Mouse (Mus musculus) mouse trophoblast stem cell (cell line): ENCODE results near the gene Gmds.

Source experiments
- in situ Hi-C, 2 experiments: fragments of 300-500 bp; cut with MseI, MboI; formaldehyde crosslinking; loops; 2 replicates in 1 of 2; 3 replicates in 1 of 2; pipeline ENCODE4 v1.15.1; 2025

Gmds gene

GRCm38 (mm10) chr13:31956112-31956511, 382.4 kb downstream of the Gmds start:
- in situ Hi-C loops, result loop anchor here (5.0 to 10.0 kb wide), 2 partner anchors 151 to 154 kb away; partner anchors contain the start of gene Foxc1 (in 1 of the 2)

- in situ Hi-C loops, result loop anchor here (5.0 to 10.0 kb wide), 2 partner anchors 150 to 153 kb away; partner anchors contain the start of gene Foxc1 (in 1 of the 2)
Measured at GRCm38 (mm10) chr13:31955171-31955570, 383.4 kb downstream of the Gmds start.

- in situ Hi-C loops, result no loop called here
Measured at GRCm38 (mm10) chr13:31944676-31945210, 393.8 kb downstream of the Gmds start.

GRCm38 (mm10) chr13:31943482-31944275, 394.9 kb downstream of the Gmds start:
- in situ Hi-C loops, result no loop called here

GRCm38 (mm10) chr13:31929299-31929698, 409.2 kb downstream of the Gmds start:
- in situ Hi-C loops, result no loop called here

GRCm38 (mm10) chr13:31926599-31926998, 411.9 kb downstream of the Gmds start:
- in situ Hi-C loops, result no loop called here

- in situ Hi-C loops, result no loop called here
Measured at GRCm38 (mm10) chr13:31924506-31924905, 414.0 kb downstream of the Gmds start.

GRCm38 (mm10) chr13:31919716-31920115, 418.8 kb downstream of the Gmds start:
- in situ Hi-C loops, result no loop called here

- in situ Hi-C loops, result no loop called here
Measured at GRCm38 (mm10) chr13:31917387-31917786, 421.2 kb downstream of the Gmds start.

GRCm38 (mm10) chr13:31915748-31916147, 422.8 kb downstream of the Gmds start:
- in situ Hi-C loops, result no loop called here

- in situ Hi-C loops, result no loop called here
Measured at GRCm38 (mm10) chr13:31914901-31915587, 423.5 kb downstream of the Gmds start.

GRCm38 (mm10) chr13:31911956-31912355, 426.6 kb downstream of the Gmds start:
- in situ Hi-C loops, result no loop called here

- in situ Hi-C loops, result no loop called here
Measured at GRCm38 (mm10) chr13:31911362-31911761, 427.2 kb downstream of the Gmds start.

GRCm38 (mm10) chr13:31909031-31909430, 429.5 kb downstream of the Gmds start:
- in situ Hi-C loops, result no loop called here

- in situ Hi-C loops, result no loop called here
Measured at GRCm38 (mm10) chr13:31906514-31906913, 432.0 kb downstream of the Gmds start.

- in situ Hi-C loops, result no loop called here
Measured at GRCm38 (mm10) chr13:31900191-31900590, 438.3 kb downstream of the Gmds start.

- in situ Hi-C loops, result no loop called here
Measured at GRCm38 (mm10) chr13:31899392-31899791, 439.1 kb downstream of the Gmds start.

GRCm38 (mm10) chr13:31897493-31897892, 441.0 kb downstream of the Gmds start:
- in situ Hi-C loops, result no loop called here

- in situ Hi-C loops, result no loop called here
Measured at GRCm38 (mm10) chr13:31894511-31894910, 444.0 kb downstream of the Gmds start.

- in situ Hi-C loops, result no loop called here
Measured at GRCm38 (mm10) chr13:31892913-31893514, 445.5 kb downstream of the Gmds start.

GRCm38 (mm10) chr13:31888500-31888899, 450.0 kb downstream of the Gmds start:
- in situ Hi-C loops, result no loop called here

- in situ Hi-C loops, result no loop called here
Measured at GRCm38 (mm10) chr13:31885769-31886168, 452.8 kb downstream of the Gmds start.
